Mouse (Mus musculus) midbrain, embryonic 16.5 days (tissue): ENCODE measurements around the gene Rcor2. TPM values are rescaled to one million over a fixed set of nuclear protein-coding genes. Genes with fewer than 3 reads are reported as not detected.

Experiments
- ATAC-seq: fragments of 200-750 bp; cut with Nextera tagmentation; 2 replicates; pipeline ENCODE4 v1.8.0; 2017; ENCODE audit warnings: moderate TSS enrichment
- H3K27ac ChIP-seq: fragments of 300-500 bp; sonication (generic); 2 replicates; pipeline ENCODE4 v1.5.1; 2014; ENCODE audit warnings: mild to moderate bottlenecking, low read length, mixed read lengths
- H3K27me3 ChIP-seq: fragments of 300-500 bp; sonication (generic); 2 replicates; pipeline ENCODE4 v1.6.1; 2014; ENCODE audit warnings: low read depth, low read length, mixed read lengths; ENCODE audit not compliant: control insufficient read depth, insufficient read depth
- H3K36me3 ChIP-seq: fragments of 300-500 bp; sonication (generic); 2 replicates; pipeline ENCODE4 v1.6.1; 2014; ENCODE audit warnings: mild to moderate bottlenecking, low read length, moderate library complexity, mixed read lengths; ENCODE audit not compliant: control insufficient read depth, insufficient read depth
- H3K4me1 ChIP-seq: fragments of 300-500 bp; sonication (generic); 2 replicates; pipeline ENCODE4 v1.6.1; 2014; ENCODE audit warnings: mild to moderate bottlenecking, low read length, mixed read lengths; ENCODE audit not compliant: control insufficient read depth, insufficient read depth
- H3K4me2 ChIP-seq: fragments of 300-500 bp; sonication (generic); 2 replicates; pipeline ENCODE4 v1.6.1; 2014; ENCODE audit warnings: mild to moderate bottlenecking, low read length, mixed read lengths
- H3K4me3 ChIP-seq: fragments of 300-500 bp; sonication (generic); 2 replicates; pipeline ENCODE4 v1.5.1; 2014; ENCODE audit warnings: low read depth, mild to moderate bottlenecking, low read length, moderate library complexity, mixed read lengths
- H3K9ac ChIP-seq: fragments of 300-500 bp; sonication (generic); 2 replicates; pipeline ENCODE4 v1.6.1; 2014; ENCODE audit warnings: low read depth, low read length, mixed read lengths
- H3K9me3 ChIP-seq: fragments of 300-500 bp; sonication (generic); replicated peaks from 2 replicates; pipeline ENCODE4 v1.6.1; 2014; ENCODE audit warnings: mild to moderate bottlenecking, low read length, mixed read lengths; ENCODE audit not compliant: control insufficient read depth, poor library complexity, severe bottlenecking
- WGBS: fragments of 180-500 bp; shearing (Covaris S2); extraction: QIAGEN DNeasy Blood & Tissue Kit; methylation state at CpG from one replicate; pipeline ENCODE4 v1.1.7; 2014; 5-methylcytosine and 5-hydroxymethylcytosine counted together
- polyA plus RNA-seq: library from polyadenylated mRNA; unstranded; fragments of >200 nt; fragmentation: Nextera tagmentation; extraction: Ambion mirVana; gene quantifications from 2 replicates; pipeline ENCODE4 v1.2.1, GENCODE M21; 2015

Gene Rcor2
- polyA plus RNA-seq, 1 experiment from 2014 or later, result 17.9 TPM

- Histone ChIP-seq H3K4me2 (no peak overlapping the region), H3K4me1 (no peaks in the 10 kb centered on the region), H3K27ac (no peak overlapping the region), H3K9ac (no peak overlapping the region), H3K27me3 (no peaks in the 10 kb centered on the region), H3K4me3 (no peak overlapping the region), H3K36me3 (no peaks in the 10 kb centered on the region), H3K9me3 (no peaks in the 10 kb centered on the region)
- WGBS, result 66% methylated on average over 2 of the region's 2 CpGs
- ATAC-seq, result no peak
Measured at GRCm38 (mm10) chr19:7320181-7320580, 53.1 kb downstream of the Rcor2 start.

- H3K4me3 ChIP-seq, result no peak overlapping the region
- no peaks in the 10 kb centered on the region for H3K9me3 ChIP-seq
- H3K27me3 ChIP-seq, result no peaks in the 10 kb centered on the region
- 88% methylated on average over 3 of the region's 3 CpGs for WGBS
- H3K4me2 ChIP-seq, result no peak overlapping the region
- no peak overlapping the region for H3K27ac ChIP-seq
- H3K36me3 ChIP-seq, result no peaks in the 10 kb centered on the region
- no peak overlapping the region for H3K9ac ChIP-seq
- H3K4me1 ChIP-seq, result no peaks in the 10 kb centered on the region
- ATAC-seq, result no peak
Measured at GRCm38 (mm10) chr19:7321391-7321790, 54.3 kb downstream of the Rcor2 start.

Other genes with a start within 250 kb of the Rcor2 start
- 3.0 and 3.5 TPM in 2 replicates for gene Fermt3, start 247.9 kb upstream of the Rcor2 start, polyA plus RNA-seq
- 204 and 211 TPM in 2 replicates for gene Stip1, start 227.4 kb upstream of the Rcor2 start, polyA plus RNA-seq
- 4.4 and 5.9 TPM in 2 replicates for gene Macrod1, start 210.5 kb upstream of the Rcor2 start, polyA plus RNA-seq
- gene Flrt1, start 161.6 kb upstream of the Rcor2 start, polyA plus RNA-seq, result 11.6 and 12.0 TPM in 2 replicates
- gene Otub1, start 61.0 kb upstream of the Rcor2 start, polyA plus RNA-seq, result 235 and 240 TPM in 2 replicates
- gene Cox8a, start 49.7 kb upstream of the Rcor2 start, polyA plus RNA-seq, result 837 and 884 TPM in 2 replicates
- gene Naa40, start 26.1 kb upstream of the Rcor2 start, polyA plus RNA-seq, result 68.1 and 69.6 TPM in 2 replicates
- 42.2 and 43.8 TPM in 2 replicates for gene Mark2, start 74.5 kb downstream of the Rcor2 start, polyA plus RNA-seq
- gene Spindoc, start 115.7 kb downstream of the Rcor2 start, polyA plus RNA-seq, result 30.7 and 32.3 TPM in 2 replicates
- 11.0 and 12.0 TPM in 2 replicates for gene 2700081O15Rik, start 150.3 kb downstream of the Rcor2 start, polyA plus RNA-seq
- 654 and 682 TPM in 2 replicates for gene Rtn3, start 216.0 kb downstream of the Rcor2 start, polyA plus RNA-seq
- gene Atl3, start 226.7 kb downstream of the Rcor2 start, polyA plus RNA-seq, result 6.7 and 6.8 TPM in 2 replicates